Mouse (Mus musculus): Measurements from ENCODE around the gene Gabrb3. TPM values are rescaled to one million over a fixed set of nuclear protein-coding genes. Genes with fewer than 3 reads are reported as not detected.

Gene Gabrb3
- polyA plus RNA-seq, 1 experiment from 2014 or later = 1.9 TPM

- Histone ChIP-seq H3K27me3 (ENCODE audit: control insufficient read depth, insufficient read depth, low read length) (peaks cover 20% of the 10 kb centered on the region), H3K36me3 (ENCODE audit: control insufficient read depth, insufficient read depth, low read length) (no peaks in the 10 kb centered on the region), H3K9ac (ENCODE audit: low read length) (peak overlapping the region; percentile 63), H3K4me2 (ENCODE audit: low read depth, low read length) (peak overlapping the region; percentile 92), H3K9me3 (replicated peaks; ENCODE audit: control insufficient read depth, low read length) (no peaks in the 10 kb centered on the region), H3K4me1 (ENCODE audit: control insufficient read depth, insufficient read depth, low read length) (peaks cover 9% of the 10 kb centered on the region), H3K4me3 (replicated peaks; ENCODE audit: low read length) (peak overlapping the region; percentile 68), H3K27ac (ENCODE audit: low read length) (no peak overlapping the region)
- under 1% methylated on average over 60 of the region's 74 CpGs for WGBS
- ATAC-seq (ENCODE audit: insufficient read depth, low FRiP score) = peak; percentile 95
Observed at GRCm38 (mm10) chr7:57590451-57591248, 171.2 kb downstream of the Gabrb3 start.

- Histone ChIP-seq H3K27ac (ENCODE audit: low read length) (no peak overlapping the region), H3K36me3 (ENCODE audit: control insufficient read depth, insufficient read depth, low read length) (no peaks in the 10 kb centered on the region), H3K9me3 (replicated peaks; ENCODE audit: control insufficient read depth, low read length) (no peaks in the 10 kb centered on the region), H3K4me1 (ENCODE audit: control insufficient read depth, insufficient read depth, low read length) (peaks cover 9% of the 10 kb centered on the region), H3K27me3 (ENCODE audit: control insufficient read depth, insufficient read depth, low read length) (peaks cover 20% of the 10 kb centered on the region), H3K4me2 (ENCODE audit: low read depth, low read length) (peak overlapping the region; percentile 92), H3K4me3 (replicated peaks; ENCODE audit: low read length) (peak overlapping the region; percentile 68), H3K9ac (ENCODE audit: low read length) (peak overlapping the region; percentile 55)
- WGBS = 2% methylated on average over 29 of the region's 34 CpGs
- peak; percentile 44 for ATAC-seq (ENCODE audit: insufficient read depth, low FRiP score)
Observed at GRCm38 (mm10) chr7:57591249-57591577, 171.7 kb downstream of the Gabrb3 start.

GRCm38 (mm10) chr7:57591578-57592431 is 172.3 kb downstream of the Gabrb3 start:
- no peaks in the 10 kb centered on the region for H3K9me3 ChIP-seq (replicated peaks; ENCODE audit: control insufficient read depth, low read length)
- H3K4me1 ChIP-seq (ENCODE audit: control insufficient read depth, insufficient read depth, low read length) = peaks cover 9% of the 10 kb centered on the region
- H3K27ac ChIP-seq (ENCODE audit: low read length) = no peak overlapping the region
- peak; percentile 55; the same call in 1 of the 2 replicates for ATAC-seq (ENCODE audit: insufficient read depth, low FRiP score)
- H3K36me3 ChIP-seq (ENCODE audit: control insufficient read depth, insufficient read depth, low read length) = no peaks in the 10 kb centered on the region
- WGBS = under 1% methylated on average over 55 of the region's 56 CpGs
- peak overlapping the region; percentile 92 for H3K4me2 ChIP-seq (ENCODE audit: low read depth, low read length)
- H3K27me3 ChIP-seq (ENCODE audit: control insufficient read depth, insufficient read depth, low read length) = peaks cover 20% of the 10 kb centered on the region
- peak overlapping the region; percentile 55 for H3K9ac ChIP-seq (ENCODE audit: low read length)
- H3K4me3 ChIP-seq (replicated peaks; ENCODE audit: low read length) = peak overlapping the region; percentile 68

GRCm38 (mm10) chr7:57597341-57597740 is 177.8 kb downstream of the Gabrb3 start:
- no peaks in the 10 kb centered on the region for H3K4me1 ChIP-seq (ENCODE audit: control insufficient read depth, insufficient read depth, low read length)
- H3K4me2 ChIP-seq (ENCODE audit: low read depth, low read length) = no peak overlapping the region
- no peak overlapping the region for H3K4me3 ChIP-seq (replicated peaks; ENCODE audit: low read length)
- no peak overlapping the region for H3K9ac ChIP-seq (ENCODE audit: low read length)
- H3K27ac ChIP-seq (ENCODE audit: low read length) = no peak overlapping the region
- no peaks in the 10 kb centered on the region for H3K27me3 ChIP-seq (ENCODE audit: control insufficient read depth, insufficient read depth, low read length)
- no peak for ATAC-seq (ENCODE audit: insufficient read depth, low FRiP score)
- WGBS = 73% methylated on average over 5 of the region's 5 CpGs
- H3K9me3 ChIP-seq (replicated peaks; ENCODE audit: control insufficient read depth, low read length) = no peaks in the 10 kb centered on the region
- no peaks in the 10 kb centered on the region for H3K36me3 ChIP-seq (ENCODE audit: control insufficient read depth, insufficient read depth, low read length)

- H3K9ac ChIP-seq (ENCODE audit: low read length) = no peak overlapping the region
- H3K9me3 ChIP-seq (replicated peaks; ENCODE audit: control insufficient read depth, low read length) = no peaks in the 10 kb centered on the region
- 49% methylated on average over 3 of the region's 3 CpGs for WGBS
- no peak for ATAC-seq (ENCODE audit: insufficient read depth, low FRiP score)
- no peaks in the 10 kb centered on the region for H3K4me1 ChIP-seq (ENCODE audit: control insufficient read depth, insufficient read depth, low read length)
- no peak overlapping the region for H3K4me3 ChIP-seq (replicated peaks; ENCODE audit: low read length)
- no peak overlapping the region for H3K4me2 ChIP-seq (ENCODE audit: low read depth, low read length)
- H3K36me3 ChIP-seq (ENCODE audit: control insufficient read depth, insufficient read depth, low read length) = no peaks in the 10 kb centered on the region
- H3K27me3 ChIP-seq (ENCODE audit: control insufficient read depth, insufficient read depth, low read length) = no peaks in the 10 kb centered on the region
- H3K27ac ChIP-seq (ENCODE audit: low read length) = no peak overlapping the region
Observed at GRCm38 (mm10) chr7:57618697-57619096, 199.2 kb downstream of the Gabrb3 start.

GRCm38 (mm10) chr7:57620036-57620435 is 200.5 kb downstream of the Gabrb3 start:
- no peak for ATAC-seq (ENCODE audit: insufficient read depth, low FRiP score)

GRCm38 (mm10) chr7:57623718-57624117 is 204.2 kb downstream of the Gabrb3 start:
- no peak overlapping the region for H3K27ac ChIP-seq (ENCODE audit: low read length)
- WGBS = 68% methylated on average over 4 of the region's 4 CpGs
- no peaks in the 10 kb centered on the region for H3K27me3 ChIP-seq (ENCODE audit: control insufficient read depth, insufficient read depth, low read length)
- H3K9ac ChIP-seq (ENCODE audit: low read length) = no peak overlapping the region
- no peak for ATAC-seq (ENCODE audit: insufficient read depth, low FRiP score)
- no peaks in the 10 kb centered on the region for H3K4me1 ChIP-seq (ENCODE audit: control insufficient read depth, insufficient read depth, low read length)
- H3K4me2 ChIP-seq (ENCODE audit: low read depth, low read length) = no peak overlapping the region
- H3K36me3 ChIP-seq (ENCODE audit: control insufficient read depth, insufficient read depth, low read length) = no peaks in the 10 kb centered on the region
- H3K4me3 ChIP-seq (replicated peaks; ENCODE audit: low read length) = no peak overlapping the region
- no peaks in the 10 kb centered on the region for H3K9me3 ChIP-seq (replicated peaks; ENCODE audit: control insufficient read depth, low read length)

More at GRCm38 (mm10) chr7:57620036-57620435, 200.5 kb downstream of the Gabrb3 start:
- H3K4me1 ChIP-seq (ENCODE audit: control insufficient read depth, insufficient read depth, low read length) = no peaks in the 10 kb centered on the region
- no peak overlapping the region for H3K27ac ChIP-seq (ENCODE audit: low read length)
- H3K27me3 ChIP-seq (ENCODE audit: control insufficient read depth, insufficient read depth, low read length) = no peaks in the 10 kb centered on the region
- 89% methylated on average over 2 of the region's 2 CpGs for WGBS
- H3K4me2 ChIP-seq (ENCODE audit: low read depth, low read length) = no peak overlapping the region
- H3K36me3 ChIP-seq (ENCODE audit: control insufficient read depth, insufficient read depth, low read length) = no peaks in the 10 kb centered on the region
- no peaks in the 10 kb centered on the region for H3K9me3 ChIP-seq (replicated peaks; ENCODE audit: control insufficient read depth, low read length)
- H3K9ac ChIP-seq (ENCODE audit: low read length) = no peak overlapping the region
- H3K4me3 ChIP-seq (replicated peaks; ENCODE audit: low read length) = no peak overlapping the region

GRCm38 (mm10) chr7:57635026-57635425 is 215.5 kb downstream of the Gabrb3 start:
- ATAC-seq (ENCODE audit: insufficient read depth, low FRiP score) = no peak
- H3K27ac ChIP-seq (ENCODE audit: low read length) = no peak overlapping the region
- no peak overlapping the region for H3K4me3 ChIP-seq (replicated peaks; ENCODE audit: low read length)
- no peaks in the 10 kb centered on the region for H3K36me3 ChIP-seq (ENCODE audit: control insufficient read depth, insufficient read depth, low read length)
- no peaks in the 10 kb centered on the region for H3K9me3 ChIP-seq (replicated peaks; ENCODE audit: control insufficient read depth, low read length)
- WGBS = 67% methylated on average over 4 of the region's 4 CpGs
- no peaks in the 10 kb centered on the region for H3K27me3 ChIP-seq (ENCODE audit: control insufficient read depth, insufficient read depth, low read length)
- no peak overlapping the region for H3K9ac ChIP-seq (ENCODE audit: low read length)
- no peaks in the 10 kb centered on the region for H3K4me1 ChIP-seq (ENCODE audit: control insufficient read depth, insufficient read depth, low read length)
- H3K4me2 ChIP-seq (ENCODE audit: low read depth, low read length) = no peak overlapping the region

GRCm38 (mm10) chr7:57635687-57636086 is 216.2 kb downstream of the Gabrb3 start:
- H3K4me3 ChIP-seq (replicated peaks; ENCODE audit: low read length) = no peak overlapping the region
- H3K36me3 ChIP-seq (ENCODE audit: control insufficient read depth, insufficient read depth, low read length) = no peaks in the 10 kb centered on the region
- no peaks in the 10 kb centered on the region for H3K27me3 ChIP-seq (ENCODE audit: control insufficient read depth, insufficient read depth, low read length)
- H3K9me3 ChIP-seq (replicated peaks; ENCODE audit: control insufficient read depth, low read length) = no peaks in the 10 kb centered on the region
- H3K9ac ChIP-seq (ENCODE audit: low read length) = no peak overlapping the region
- H3K4me2 ChIP-seq (ENCODE audit: low read depth, low read length) = no peak overlapping the region
- no peaks in the 10 kb centered on the region for H3K4me1 ChIP-seq (ENCODE audit: control insufficient read depth, insufficient read depth, low read length)
- WGBS = 62% methylated on average over 4 of the region's 4 CpGs
- no peak overlapping the region for H3K27ac ChIP-seq (ENCODE audit: low read length)
- no peak for ATAC-seq (ENCODE audit: insufficient read depth, low FRiP score)

Measured in stomach, embryonic 16.5 days (tissue).